Mouse (Mus musculus): ENCODE data around the gene Slc34a2. TPM values are rescaled to one million over a fixed set of nuclear protein-coding genes. Genes with fewer than 3 reads are reported as not detected.

The Slc34a2 gene
- polyA plus RNA-seq, 1 experiment from 2014 or later: 3.9 TPM

DNA sequence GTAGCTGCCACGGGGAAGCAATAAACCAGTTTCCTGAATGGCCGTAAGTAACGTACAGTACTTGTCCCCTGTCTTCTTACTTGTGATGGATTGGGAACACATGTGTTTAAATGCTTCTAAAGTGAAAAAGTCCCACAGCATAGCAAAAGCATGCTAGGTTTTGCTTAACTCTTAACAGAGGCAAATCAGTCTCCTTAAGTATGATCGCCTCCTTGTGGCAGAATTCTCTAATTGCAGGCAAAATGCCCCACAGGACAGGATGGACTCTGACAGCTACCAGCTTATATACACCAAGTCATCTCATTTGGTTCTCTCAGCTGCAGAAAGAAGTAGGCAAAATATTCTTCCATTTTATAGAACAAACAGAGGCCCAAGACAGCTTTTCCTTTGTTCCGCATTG, 75.1 kb downstream of the Slc34a2 start:
- Histone ChIP-seq H3K27me3 (ENCODE audit: insufficient read depth, low read length) (no peaks in the 10 kb centered on the region), H3K4me2 (ENCODE audit: low read length) (no peak overlapping the region), H3K4me1 (replicated peaks; ENCODE audit: insufficient read depth, low read length) (peaks cover 4% of the 10 kb centered on the region; the same call in 1 of the 2 replicates), H3K36me3 (ENCODE audit: insufficient read depth, low read length) (no peaks in the 10 kb centered on the region), H3K9ac (ENCODE audit: low read depth, low read length) (no peak overlapping the region), H3K4me3 (replicated peaks; ENCODE audit: low read depth, low read length) (no peak overlapping the region), H3K9me3 (replicated peaks; ENCODE audit: low read length) (no peaks in the 10 kb centered on the region), H3K27ac (no peak overlapping the region)
- DNase-seq (ENCODE audit: low spot score) (no peak), ATAC-seq (replicated peaks; ENCODE audit: low FRiP score, low read depth) (no peak)
- peak; percentile 45 for TF ChIP-seq CTCF (IDR thresholded peaks at IDR 0.05; ENCODE audit: low read depth)
- 63% methylated on average over 5 of the region's 5 CpGs for WGBS

DNA sequence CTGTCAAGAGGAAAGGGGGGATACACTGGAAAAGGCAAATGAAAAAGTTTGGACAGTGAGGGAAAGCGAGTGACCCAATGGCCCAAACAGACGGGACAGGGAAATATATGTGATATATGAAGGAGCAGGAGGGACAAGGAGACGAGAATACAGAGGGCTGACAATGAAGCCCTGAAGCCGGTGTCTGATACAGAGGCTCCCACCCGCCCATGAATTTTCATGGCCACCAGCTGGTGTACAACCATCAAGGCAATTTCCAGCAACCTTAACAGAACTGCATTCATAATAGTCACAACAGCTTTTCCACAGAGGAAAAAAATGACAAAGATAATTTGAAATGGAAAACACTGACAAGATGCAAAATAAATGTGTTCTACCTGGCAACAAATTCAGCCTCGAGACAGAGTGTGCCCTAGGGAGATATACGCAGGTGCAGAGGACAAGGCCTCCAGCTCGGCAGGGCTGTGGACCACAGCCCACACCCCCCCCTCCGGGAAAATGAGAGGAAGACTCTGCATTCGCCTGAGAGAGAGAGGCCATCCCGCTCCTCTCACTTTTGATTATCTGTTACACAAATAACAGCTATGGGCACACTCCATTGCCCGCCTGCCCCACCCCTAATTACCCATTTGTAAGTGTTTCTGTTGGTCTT, 76.9 kb downstream of the Slc34a2 start:
- Histone ChIP-seq H3K27me3 (ENCODE audit: insufficient read depth, low read length) (no peaks in the 10 kb centered on the region), H3K4me3 (replicated peaks; ENCODE audit: low read depth, low read length) (no peak overlapping the region), H3K36me3 (ENCODE audit: insufficient read depth, low read length) (no peaks in the 10 kb centered on the region), H3K9ac (ENCODE audit: low read depth, low read length) (no peak overlapping the region), H3K4me1 (replicated peaks; ENCODE audit: insufficient read depth, low read length) (peaks cover 4% of the 10 kb centered on the region; the same call in 1 of the 2 replicates), H3K27ac (no peak overlapping the region), H3K9me3 (replicated peaks; ENCODE audit: low read length) (no peaks in the 10 kb centered on the region), H3K4me2 (ENCODE audit: low read length) (no peak overlapping the region)
- DNase-seq (ENCODE audit: low spot score): no peak
- TF ChIP-seq CTCF (IDR thresholded peaks at IDR 0.05; ENCODE audit: low read depth): no peak
- no peak for ATAC-seq (replicated peaks; ENCODE audit: low FRiP score, low read depth)
- WGBS: 70% methylated on average over 12 of the region's 12 CpGs

DNA sequence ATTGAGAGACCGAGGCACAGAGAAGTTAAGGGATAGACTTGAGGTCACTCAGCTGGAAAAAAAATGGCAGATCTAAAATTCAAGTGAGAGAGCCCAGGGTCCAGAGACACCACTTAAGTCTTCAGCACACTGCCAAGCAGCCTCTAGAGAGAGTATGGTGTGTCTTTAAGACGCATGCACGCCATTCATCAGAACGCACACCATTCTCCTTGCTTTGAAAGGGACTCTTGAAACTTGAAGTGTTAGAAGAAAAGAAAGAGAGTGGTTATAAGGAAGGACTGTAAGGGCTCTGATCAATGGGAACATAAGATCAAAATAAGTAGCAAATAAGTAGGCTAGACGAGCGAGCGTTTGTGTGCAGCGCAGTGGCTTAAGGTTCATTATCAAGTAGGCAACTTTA, 80.3 kb downstream of the Slc34a2 start:
- H3K4me1 ChIP-seq (replicated peaks; ENCODE audit: insufficient read depth, low read length): no peaks in the 10 kb centered on the region
- no peak overlapping the region for H3K27ac ChIP-seq
- no peaks in the 10 kb centered on the region for H3K36me3 ChIP-seq (ENCODE audit: insufficient read depth, low read length)
- no peaks in the 10 kb centered on the region for H3K9me3 ChIP-seq (replicated peaks; ENCODE audit: low read length)
- H3K4me2 ChIP-seq (ENCODE audit: low read length): no peak overlapping the region
- TF ChIP-seq CTCF (IDR thresholded peaks at IDR 0.05; ENCODE audit: low read depth): no peak
- 95% methylated on average over 8 of the region's 8 CpGs for whole genome bisulfite sequencing
- H3K9ac ChIP-seq (ENCODE audit: low read depth, low read length): no peak overlapping the region
- DNase-seq (ENCODE audit: low spot score) (no peak), ATAC-seq (replicated peaks; ENCODE audit: low FRiP score, low read depth) (no peak)
- H3K4me3 ChIP-seq (replicated peaks; ENCODE audit: low read depth, low read length): no peak overlapping the region
- no peaks in the 10 kb centered on the region for H3K27me3 ChIP-seq (ENCODE audit: insufficient read depth, low read length)

DNA sequence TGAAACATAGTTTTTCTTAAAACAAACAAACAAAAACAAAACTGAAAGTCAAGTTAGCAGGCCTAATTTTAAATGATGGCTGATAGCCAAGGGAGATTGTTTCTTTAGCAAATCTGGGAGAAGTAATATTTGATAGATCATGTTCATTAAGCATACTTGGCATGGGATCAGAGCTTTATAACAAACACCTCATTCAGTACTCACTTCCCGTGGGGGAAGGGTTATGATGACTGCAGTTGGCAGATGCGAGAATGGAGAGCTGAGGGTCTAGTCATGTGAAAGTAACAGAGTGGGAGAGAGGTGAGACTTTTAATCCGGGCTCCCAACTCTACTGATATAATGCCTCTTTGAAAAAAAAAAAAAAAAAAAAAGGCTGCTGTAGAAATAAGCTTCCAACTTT, 81.8 kb downstream of the Slc34a2 start:
- Histone ChIP-seq H3K4me2 (ENCODE audit: low read length) (no peak overlapping the region), H3K27me3 (ENCODE audit: insufficient read depth, low read length) (no peaks in the 10 kb centered on the region), H3K9me3 (replicated peaks; ENCODE audit: low read length) (no peaks in the 10 kb centered on the region), H3K9ac (ENCODE audit: low read depth, low read length) (no peak overlapping the region), H3K4me3 (replicated peaks; ENCODE audit: low read depth, low read length) (no peak overlapping the region), H3K4me1 (replicated peaks; ENCODE audit: insufficient read depth, low read length) (no peaks in the 10 kb centered on the region), H3K27ac (no peak overlapping the region), H3K36me3 (ENCODE audit: insufficient read depth, low read length) (no peaks in the 10 kb centered on the region)
- ATAC-seq (replicated peaks; ENCODE audit: low FRiP score, low read depth) (no peak), DNase-seq (ENCODE audit: low spot score) (no peak)
- 61% methylated on average over 3 of the region's 3 CpGs for WGBS
- no peak for TF ChIP-seq CTCF (IDR thresholded peaks at IDR 0.05; ENCODE audit: low read depth)

Other genes starting within 250 kb of the Slc34a2 start
- 72.3 and 79.6 TPM in 2 replicates for gene Anapc4, start 204.1 kb upstream of the Slc34a2 start, polyA plus RNA-seq (2015; fragmentation: Nextera tagmentation; extraction: Ambion mirVana)
- gene Sel1l3, start 175.8 kb downstream of the Slc34a2 start, polyA plus RNA-seq (2015; fragmentation: Nextera tagmentation; extraction: Ambion mirVana): 11.1 and 11.8 TPM in 2 replicates
- 135 and 143 TPM in 2 replicates for gene Smim20, start 229.0 kb downstream of the Slc34a2 start, polyA plus RNA-seq (2015; fragmentation: Nextera tagmentation; extraction: Ambion mirVana)